Mouse (Mus musculus): ENCODE results near the gene Pou6f1. TPM values are rescaled to one million over a fixed set of nuclear protein-coding genes. Genes with fewer than 3 reads are reported as not detected.
"Not testable (repeated sequence)": the region's sequence is repeated elsewhere in the genome, so short reads cannot be mapped to it uniquely, and the experiment has no call there.

Gene Pou6f1
- total RNA-seq, 1 experiment from 2014 or later = 17.7 TPM

- not testable (repeated sequence) for ATAC-seq (replicated peaks; ENCODE audit: insufficient number of reproducible peaks, low FRiP score, low TSS enrichment, poor library complexity, severe bottlenecking)
Measured at GRCm38 (mm10) chr15:100542876-100543650, 56.7 kb downstream of the Pou6f1 start.

- no peak for ATAC-seq (replicated peaks; ENCODE audit: insufficient number of reproducible peaks, low FRiP score, low TSS enrichment, poor library complexity, severe bottlenecking)
Measured at GRCm38 (mm10) chr15:100541426-100541825, 58.4 kb downstream of the Pou6f1 start.

- not testable (repeated sequence) for ATAC-seq (replicated peaks; ENCODE audit: insufficient number of reproducible peaks, low FRiP score, low TSS enrichment, poor library complexity, severe bottlenecking)
Measured at GRCm38 (mm10) chr15:100541001-100541400, 58.8 kb downstream of the Pou6f1 start.

- ATAC-seq (replicated peaks; ENCODE audit: insufficient number of reproducible peaks, low FRiP score, low TSS enrichment, poor library complexity, severe bottlenecking) = no peak
Measured at GRCm38 (mm10) chr15:100539411-100539810, 60.4 kb downstream of the Pou6f1 start.

- peak; percentile 59; the same call in 1 of the 2 replicates for ATAC-seq (replicated peaks; ENCODE audit: insufficient number of reproducible peaks, low FRiP score, low TSS enrichment, poor library complexity, severe bottlenecking)
Measured at GRCm38 (mm10) chr15:100537913-100538312, 61.9 kb downstream of the Pou6f1 start.

GRCm38 (mm10) chr15:100527900-100528299, 71.9 kb downstream of the Pou6f1 start:
- ATAC-seq (replicated peaks; ENCODE audit: insufficient number of reproducible peaks, low FRiP score, low TSS enrichment, poor library complexity, severe bottlenecking) = no peak

- ATAC-seq (replicated peaks; ENCODE audit: insufficient number of reproducible peaks, low FRiP score, low TSS enrichment, poor library complexity, severe bottlenecking) = no peak
Measured at GRCm38 (mm10) chr15:100525405-100525804, 74.4 kb downstream of the Pou6f1 start.

Other genes starting within 250 kb of the Pou6f1 start
- not detected in 3 replicates for gene Methig1, start 246.8 kb downstream of the Pou6f1 start, total RNA-seq (2017)
- gene Mettl7a2, start 246.8 kb downstream of the Pou6f1 start, total RNA-seq (2017) = not detected in 3 replicates
- not detected in 3 replicates for gene Higd1c, start 235.4 kb downstream of the Pou6f1 start, total RNA-seq (2017)
- 0.49 TPM in 1 of 3 replicates, not detected in the others for gene Gm5475, start 177.8 kb downstream of the Pou6f1 start, total RNA-seq (2017)
- 5.1 to 17.3 TPM (median 9.7 TPM) in 3 replicates for gene Slc11a2, start 174.9 kb downstream of the Pou6f1 start, total RNA-seq (2017)
- 12.8 to 20.7 TPM (median 13.0 TPM) in 3 replicates for gene Letmd1, start 131.0 kb downstream of the Pou6f1 start, total RNA-seq (2017)
- gene Csrnp2, start 104.5 kb downstream of the Pou6f1 start, total RNA-seq (2017) = 3.4 to 4.2 TPM (median 3.6 TPM) in 3 replicates
- 4.9 to 13.8 TPM (median 10.3 TPM) in 3 replicates for gene Tfcp2, start 48.0 kb downstream of the Pou6f1 start, total RNA-seq (2017)
- 302 to 403 TPM (median 317 TPM) in 3 replicates for gene Dazap2, start 15.4 kb upstream of the Pou6f1 start, total RNA-seq (2017)
- gene Smagp, start 37.0 kb upstream of the Pou6f1 start, total RNA-seq (2017) = 9.8 to 17.2 TPM (median 15.0 TPM) in 3 replicates
- 579 to 859 TPM (median 610 TPM) in 3 replicates for gene Bin2, start 69.6 kb upstream of the Pou6f1 start, total RNA-seq (2017)
- 0.64 to 4.9 TPM (median 2.6 TPM) in 3 replicates for gene Cela1, start 87.9 kb upstream of the Pou6f1 start, total RNA-seq (2017)
- gene Galnt6, start 129.4 kb upstream of the Pou6f1 start, total RNA-seq (2017) = 43.8 to 60.6 TPM (median 51.3 TPM) in 3 replicates
- gene Slc4a8, start 161.8 kb upstream of the Pou6f1 start, total RNA-seq (2017) = 0.11 to 3.9 TPM (median 2.0 TPM) in 3 replicates

All from monocyte, adult 5-6 weeks (primary cell).